10 mouse cellular contexts compared by ENCODE assay signal in the genomic region with DNA sequence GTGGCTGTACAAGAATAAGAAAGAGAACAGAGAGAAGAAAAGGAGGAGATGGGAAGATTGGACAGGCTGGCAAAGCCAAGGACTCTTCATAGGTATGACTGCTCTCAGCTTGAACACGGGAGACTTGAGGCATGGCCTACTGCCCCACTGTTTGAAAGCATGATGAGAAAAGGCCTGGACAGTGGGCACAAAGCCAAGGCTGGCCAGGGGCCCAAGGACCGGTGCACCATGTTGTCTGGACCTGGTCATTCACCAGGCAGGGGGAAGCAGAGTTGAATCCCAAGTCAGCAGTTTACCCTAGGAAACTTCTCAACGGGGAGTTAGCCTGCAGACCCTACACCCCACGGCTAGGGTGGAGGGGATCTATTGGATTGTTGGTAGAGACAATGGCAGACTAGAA. TPM values are rescaled to one million over a fixed set of nuclear protein-coding genes. Genes with fewer than 3 reads are reported as not detected.
DNase-seq lines count a peak whose midpoint lies in the region; ATAC-seq and TF ChIP-seq lines count a peak whose summit lies in the region.
"Had no signal": no experiment of that assay in that cellular context is flagged by ENCODE, and none has a peak within 500 bp of the region (broad histone marks: within the 10 kb centered on the region; RNA-seq: fewer than 3 reads in every experiment).

No protein-coding gene starts in this region.

- H3K4me2 ChIP-seq in stomach, embryonic 15.5 days = peak overlapping the region; percentile 93

- intact Hi-C loops in gastrocnemius, adult 2 months (cut with DNase I) = no loop called here
- intact Hi-C loops in gastrocnemius, postnatal 36 days (cut with DNase I) = no loop called here

- no peak for ATAC-seq in stomach, embryonic 15.5 days (ENCODE audit: insufficient read depth, low FRiP score, low read depth)
- no peak for ATAC-seq in erythroid progenitor cell, adult 5-6 weeks (replicated peaks; ENCODE audit: low FRiP score, poor library complexity, severe bottlenecking)

- no peak overlapping the region for H3K9ac ChIP-seq in stomach, embryonic 15.5 days

- H3K4me1 ChIP-seq in kidney, adult 2 months (ENCODE audit: control insufficient read depth, insufficient read depth, low read length) = peaks cover 26% of the 10 kb centered on the region
- peaks cover 41% of the 10 kb centered on the region for H3K4me1 ChIP-seq in stomach, embryonic 15.5 days

- DNase-seq in gastrocnemius, adult 2 months = peak; percentile 30
- DNase-seq in gastrocnemius, postnatal 36 days = no peak
- DNase-seq in ovary, postnatal 36 days (ENCODE audit: low spot score) = peak; percentile 38
- no peak for DNase-seq in ovary, adult 18-20 months (ENCODE audit: low spot score)
- peak; percentile 96 for DNase-seq in kidney, adult 2 months
- no peak for DNase-seq in left cerebral cortex, adult 8-10 months (ENCODE audit: low spot score in 2 of 2)

- H3K9me3 ChIP-seq in stomach, embryonic 15.5 days = no peaks in the 10 kb centered on the region

- TF ChIP-seq POLR2A in kidney, adult 2 months (IDR thresholded peaks at IDR 0.05; ENCODE audit: low read depth, low read length) = no peak

- no peak for TF ChIP-seq CTCF in gastrocnemius, adult 2 months (IDR thresholded peaks at IDR 0.05)
- no peak for TF ChIP-seq CTCF in kidney, adult 2 months (conservative IDR thresholded peaks at IDR 0.05; ENCODE audit: insufficient read depth, insufficient read length, low read depth, low read length)

- H3K27ac ChIP-seq in gastrocnemius, adult 2 months = no peak overlapping the region
- peak overlapping the region; percentile 96 for H3K27ac ChIP-seq in kidney, adult 2 months (ENCODE audit: insufficient read depth, low read depth, low read length)
- peak overlapping the region; percentile 67 for H3K27ac ChIP-seq in stomach, embryonic 15.5 days
- H3K27ac ChIP-seq: left cerebral cortex, adult 2 months had no signal

- WGBS in kidney, adult 2 months = 38% methylated on average over 4 of the region's 4 CpGs
- 51% methylated on average over 4 of the region's 4 CpGs for WGBS in stomach, embryonic 15.5 days

- no peaks in the 10 kb centered on the region for H3K27me3 ChIP-seq in kidney, adult 2 months (replicated peaks; ENCODE audit: control insufficient read depth, insufficient read depth, low read length)
- no peaks in the 10 kb centered on the region for H3K27me3 ChIP-seq in stomach, embryonic 15.5 days (replicated peaks)

- H3K36me3 ChIP-seq in kidney, adult 2 months (ENCODE audit: control insufficient read depth, insufficient read depth, low read length) = no peaks in the 10 kb centered on the region
- no peaks in the 10 kb centered on the region for H3K36me3 ChIP-seq in stomach, embryonic 15.5 days

- H3K4me3 ChIP-seq in gastrocnemius, adult 2 months = no peak overlapping the region
- no peak overlapping the region for H3K4me3 ChIP-seq in kidney, adult 2 months (ENCODE audit: insufficient read depth, low read depth, low read length)
- peak overlapping the region; percentile 61; the same call in 1 of the 2 replicates for H3K4me3 ChIP-seq in stomach, embryonic 15.5 days (replicated peaks)
- H3K4me3 ChIP-seq: left cerebral cortex, adult 2 months had no signal

RNA-seq across cellular contexts. Expression of a gene that starts 6.2 kb away (rescaled TPM):
- total RNA-seq in gastrocnemius, adult 2 months (2021) = not detected
- not detected for total RNA-seq in gastrocnemius, postnatal 36 days (2021)
- 10.5 and 13.5 TPM in 2 replicates for polyA plus RNA-seq in kidney, adult 2 months (2012; rRNA removed)
- 30.8 and 33.1 TPM in 2 replicates for polyA plus RNA-seq in stomach, embryonic 15.5 days (2015; fragmentation: Nextera tagmentation; extraction: Ambion mirVana)
- 1 to 10 TPM; 1.2 to 2.7 (median 1.5) TPM for total RNA-seq in left cerebral cortex, adult 8-10 months (2022)
- not detected in 2 replicates for total RNA-seq in erythroid progenitor cell, adult 5-6 weeks (2015; ENCODE audit: low replicate concordance)
- total RNA-seq in erythroid progenitor cell, adult 5-6 weeks (2017; ENCODE audit: low replicate concordance) = not detected in 2 replicates
- total RNA-seq: heart, adult 18-20 months had no signal

RNA-seq across cellular contexts. Expression of a gene that starts 15.2 kb away (rescaled TPM):
- not detected for total RNA-seq in gastrocnemius, adult 2 months (2021)
- not detected for total RNA-seq in gastrocnemius, postnatal 36 days (2021)
- polyA plus RNA-seq in kidney, adult 2 months (2012; rRNA removed) = 0.10 and 0.44 TPM in 2 replicates
- 0.66 and 0.73 TPM in 2 replicates for polyA plus RNA-seq in stomach, embryonic 15.5 days (2015; fragmentation: Nextera tagmentation; extraction: Ambion mirVana)
- total RNA-seq in left cerebral cortex, adult 8-10 months (2022) = 1 to 10 TPM in 1 of 4 experiments, under 1 TPM in 3; 0.37 to 1.2 (median 0.56) TPM
- not detected in 2 replicates for total RNA-seq in erythroid progenitor cell, adult 5-6 weeks (2015; ENCODE audit: low replicate concordance)
- total RNA-seq in erythroid progenitor cell, adult 5-6 weeks (2017; ENCODE audit: low replicate concordance) = not detected in 2 replicates
- total RNA-seq: heart, adult 18-20 months had no signal

RNA-seq across cellular contexts. Expression of a gene that starts 32.8 kb away (rescaled TPM):
- not detected for total RNA-seq in gastrocnemius, adult 2 months (2021)
- not detected for total RNA-seq in gastrocnemius, postnatal 36 days (2021)
- 0.09 and 0.30 TPM in 2 replicates for polyA plus RNA-seq in kidney, adult 2 months (2012; rRNA removed)
- not detected in 2 replicates for polyA plus RNA-seq in stomach, embryonic 15.5 days (2015; fragmentation: Nextera tagmentation; extraction: Ambion mirVana)
- total RNA-seq in left cerebral cortex, adult 8-10 months (2022) = 1 to 10 TPM; 5.1 to 7.4 (median 5.8) TPM
- not detected in 2 replicates for total RNA-seq in erythroid progenitor cell, adult 5-6 weeks (2015; ENCODE audit: low replicate concordance)
- total RNA-seq in erythroid progenitor cell, adult 5-6 weeks (2017; ENCODE audit: low replicate concordance) = not detected in 2 replicates
- total RNA-seq: heart, adult 18-20 months had no signal

Comparison
In these comparisons a context has a peak if more than half of its experiments do, and no peak if none do; other contexts are left out.
1. DNase-seq: peak in gastrocnemius, adult 2 months (single experiment), ovary, postnatal 36 days (single experiment) and kidney, adult 2 months (single experiment); none in gastrocnemius, postnatal 36 days (0 of 2), ovary, adult 18-20 months (single experiment) and left cerebral cortex, adult 8-10 months (0 of 2).
2. RNA of a gene that starts 32.8 kb away (total RNA-seq): 5.1 to 7.4 TPM in left cerebral cortex, adult 8-10 months; not detected in gastrocnemius, postnatal 36 days, not detected in gastrocnemius, adult 2 months and not detected in erythroid progenitor cell, adult 5-6 weeks; every median in the first group is over 4 times any median in the second.